Mouse (Mus musculus): Measurements from ENCODE around the gene Hcn4. TPM values are rescaled to one million over a fixed set of nuclear protein-coding genes. Genes with fewer than 3 reads are reported as not detected.

The Hcn4 gene
- polyA plus RNA-seq, 1 experiment, result 0.01 TPM

DNA sequence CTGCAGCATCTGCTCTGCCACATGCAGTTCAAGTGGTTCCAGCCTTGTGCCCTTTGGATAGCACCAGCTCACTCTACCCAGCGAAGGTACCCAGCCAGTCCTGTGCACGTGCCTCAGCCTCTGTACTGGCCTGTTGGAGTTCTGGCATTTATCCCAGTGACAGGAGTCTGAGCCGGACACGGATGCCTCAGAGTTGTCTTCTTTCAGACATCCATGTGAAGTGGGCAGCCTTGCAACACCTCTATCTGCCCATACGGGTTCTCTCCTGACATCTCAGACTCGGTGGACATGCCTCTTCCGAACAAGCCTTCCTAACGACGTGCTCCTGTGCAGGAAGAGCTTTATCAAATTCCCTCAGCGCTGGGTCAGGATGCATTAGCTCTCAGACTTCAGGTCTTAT lies 47.9 kb downstream of the Hcn4 start:
- no peak for DNase-seq (ENCODE audit: low read depth in 1 of 2, low spot score in 2 of 2)
- no peak overlapping the region for H3K27ac ChIP-seq (ENCODE audit: insufficient read depth, low read length)
- H3K4me1 ChIP-seq (ENCODE audit: control insufficient read depth, insufficient read depth, insufficient read length), result no peaks in the 10 kb centered on the region
- 81% methylated on average over 10 of the region's 10 CpGs for WGBS
- no peak overlapping the region for H3K4me3 ChIP-seq (ENCODE audit: extremely low read depth, insufficient read depth, insufficient read length)
- no peak for TF ChIP-seq POLR2A (IDR thresholded peaks at IDR 0.05; ENCODE audit: low read depth, low read length)
- TF ChIP-seq CTCF (IDR thresholded peaks at IDR 0.05; ENCODE audit: extremely low read depth, insufficient read depth, insufficient read length, insufficient replicate concordance), result no peak
- H3K36me3 ChIP-seq (ENCODE audit: control insufficient read depth, insufficient read depth, low read length), result no peaks in the 10 kb centered on the region
- H3K27me3 ChIP-seq (ENCODE audit: control insufficient read depth, insufficient read depth, low read length), result no peaks in the 10 kb centered on the region

DNA sequence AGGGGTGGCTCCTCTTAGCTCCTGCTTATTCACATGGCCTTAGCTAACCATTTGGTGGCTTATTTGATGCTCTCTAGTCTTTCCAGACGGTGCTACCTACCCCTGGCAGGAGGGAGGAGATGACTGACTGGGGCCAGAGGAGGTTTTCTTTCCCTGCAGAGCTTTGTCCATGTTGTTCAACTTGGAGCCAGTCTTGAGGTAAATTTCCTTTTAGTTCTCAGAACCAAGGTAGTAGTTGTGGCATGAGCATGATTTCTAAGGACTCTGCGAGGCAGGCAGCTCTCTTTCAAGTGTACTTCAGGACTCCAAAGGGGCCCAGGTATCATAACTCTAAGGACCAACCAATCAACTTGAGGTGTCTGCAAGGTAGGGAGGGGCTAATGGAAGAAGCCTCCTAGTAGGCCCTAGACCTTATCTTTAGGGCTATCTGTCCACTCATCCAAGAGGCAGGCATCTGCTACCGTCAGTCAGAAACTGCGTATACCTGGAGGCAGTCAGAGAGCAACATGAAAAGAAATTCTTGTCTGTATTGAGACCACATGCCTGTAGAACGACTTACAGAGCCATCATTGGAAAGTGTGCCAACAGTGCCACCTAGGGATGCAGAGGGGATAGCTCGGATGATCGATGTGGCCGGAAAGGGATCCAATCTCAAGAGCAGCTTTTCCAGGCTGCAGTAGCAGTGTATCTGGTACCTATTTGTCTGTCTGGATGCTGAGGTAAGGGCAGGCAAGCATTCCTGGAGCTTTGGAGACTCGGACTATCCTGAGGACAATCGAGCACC lies 50.5 kb downstream of the Hcn4 start:
- Histone ChIP-seq H3K36me3 (ENCODE audit: control insufficient read depth, insufficient read depth, low read length) (no peaks in the 10 kb centered on the region), H3K4me3 (ENCODE audit: extremely low read depth, insufficient read depth, insufficient read length) (no peak overlapping the region), H3K27me3 (ENCODE audit: control insufficient read depth, insufficient read depth, low read length) (no peaks in the 10 kb centered on the region), H3K4me1 (ENCODE audit: control insufficient read depth, insufficient read depth, insufficient read length) (no peaks in the 10 kb centered on the region), H3K27ac (ENCODE audit: insufficient read depth, low read length) (no peak overlapping the region)
- DNase-seq (ENCODE audit: low read depth in 1 of 2, low spot score in 2 of 2), result no peak
- TF ChIP-seq CTCF (IDR thresholded peaks at IDR 0.05; ENCODE audit: extremely low read depth, insufficient read depth, insufficient read length, insufficient replicate concordance) (peak; percentile 52; the same call in 1 of the 2 replicates), POLR2A (IDR thresholded peaks at IDR 0.05; ENCODE audit: low read depth, low read length) (no peak)
- 35% methylated on average over 10 of the region's 10 CpGs for WGBS

DNA sequence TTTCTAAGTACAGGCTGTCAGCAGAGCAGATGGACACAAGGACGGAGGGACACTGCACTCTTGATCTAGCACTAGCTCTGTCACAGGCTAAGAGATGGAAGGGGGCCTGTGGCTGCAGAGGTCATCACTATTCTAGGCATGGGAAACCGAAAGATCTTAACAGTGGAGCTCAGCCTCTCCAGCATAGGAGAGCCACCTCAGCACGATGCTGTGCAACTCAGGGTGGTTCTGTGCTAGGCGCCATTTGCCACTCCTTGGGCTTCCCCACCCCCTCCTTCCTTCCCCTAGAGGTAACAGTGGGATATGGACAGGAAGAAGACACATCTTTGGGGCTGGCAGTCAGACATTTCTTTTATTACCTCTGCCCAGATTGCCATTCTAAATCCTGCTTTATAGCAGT lies 51.1 kb downstream of the Hcn4 start:
- Histone ChIP-seq H3K4me3 (ENCODE audit: extremely low read depth, insufficient read depth, insufficient read length) (no peak overlapping the region), H3K27ac (ENCODE audit: insufficient read depth, low read length) (no peak overlapping the region), H3K36me3 (ENCODE audit: control insufficient read depth, insufficient read depth, low read length) (no peaks in the 10 kb centered on the region), H3K27me3 (ENCODE audit: control insufficient read depth, insufficient read depth, low read length) (no peaks in the 10 kb centered on the region), H3K4me1 (ENCODE audit: control insufficient read depth, insufficient read depth, insufficient read length) (no peaks in the 10 kb centered on the region)
- DNase-seq (ENCODE audit: low read depth in 1 of 2, low spot score in 2 of 2), result no peak
- TF ChIP-seq CTCF (IDR thresholded peaks at IDR 0.05; ENCODE audit: extremely low read depth, insufficient read depth, insufficient read length, insufficient replicate concordance) (no peak), POLR2A (IDR thresholded peaks at IDR 0.05; ENCODE audit: low read depth, low read length) (no peak)
- WGBS, result 84% methylated on average over 4 of the region's 4 CpGs

DNA sequence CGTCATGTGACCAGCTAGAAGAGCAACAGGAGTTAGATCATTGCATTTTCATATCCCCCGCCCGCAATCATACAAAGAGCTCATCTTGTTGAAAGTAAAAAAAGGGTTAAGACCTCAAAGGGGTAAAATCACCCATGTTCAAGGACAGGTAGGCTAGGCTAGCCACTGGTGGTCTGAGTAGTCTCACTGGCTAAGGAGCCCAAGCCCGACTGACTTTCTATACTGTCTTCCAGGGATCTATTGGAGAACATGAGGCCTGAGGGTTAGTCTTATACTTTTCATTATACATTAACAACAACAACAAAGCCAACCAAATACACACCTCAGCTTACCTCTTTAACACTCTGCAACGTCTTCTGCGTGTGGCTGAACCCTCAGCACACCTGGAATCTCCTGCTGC lies 52.2 kb downstream of the Hcn4 start:
- no peak for DNase-seq (ENCODE audit: low read depth in 1 of 2, low spot score in 2 of 2)
- TF ChIP-seq CTCF (IDR thresholded peaks at IDR 0.05; ENCODE audit: extremely low read depth, insufficient read depth, insufficient read length, insufficient replicate concordance) (no peak), POLR2A (IDR thresholded peaks at IDR 0.05; ENCODE audit: low read depth, low read length) (no peak)
- Histone ChIP-seq H3K27me3 (ENCODE audit: control insufficient read depth, insufficient read depth, low read length) (no peaks in the 10 kb centered on the region), H3K36me3 (ENCODE audit: control insufficient read depth, insufficient read depth, low read length) (no peaks in the 10 kb centered on the region), H3K4me3 (ENCODE audit: extremely low read depth, insufficient read depth, insufficient read length) (no peak overlapping the region), H3K4me1 (ENCODE audit: control insufficient read depth, insufficient read depth, insufficient read length) (no peaks in the 10 kb centered on the region), H3K27ac (ENCODE audit: insufficient read depth, low read length) (no peak overlapping the region)
- WGBS, result 90% methylated on average over 6 of the region's 6 CpGs

DNA sequence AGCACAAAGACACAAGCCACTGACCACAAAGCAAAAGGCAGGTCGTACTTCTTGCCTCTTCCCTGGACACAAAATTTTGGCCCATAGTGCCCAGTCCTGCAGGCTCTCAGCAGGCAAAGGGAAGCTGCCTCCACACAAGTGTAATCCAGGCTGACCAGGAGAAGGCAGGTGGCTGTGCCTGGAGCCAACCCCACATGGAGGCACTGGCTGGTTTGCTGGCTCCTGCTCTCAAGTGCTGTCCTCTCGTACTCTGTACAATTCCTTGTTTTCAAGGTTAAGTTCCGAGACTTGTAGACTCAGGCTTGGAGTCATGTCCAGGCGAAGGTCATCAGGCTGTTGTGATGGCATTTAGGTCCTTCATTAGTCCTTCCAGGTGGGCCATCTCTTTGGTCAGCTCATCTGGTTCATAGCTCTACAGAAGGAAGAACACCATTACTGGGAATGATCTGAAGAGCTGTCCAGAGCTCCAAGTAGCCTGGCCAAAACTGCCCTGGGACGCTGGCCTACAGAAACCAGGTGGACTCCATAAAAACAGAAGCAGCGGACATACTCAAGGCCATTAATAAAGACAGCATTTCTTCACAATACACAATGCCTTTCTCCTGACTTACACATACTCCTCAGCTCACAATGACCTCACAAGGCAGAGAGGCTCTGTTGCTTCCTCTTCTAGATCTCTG lies 53.9 kb downstream of the Hcn4 start:
- WGBS, result 81% methylated on average over 6 of the region's 6 CpGs
- H3K27me3 ChIP-seq (ENCODE audit: control insufficient read depth, insufficient read depth, low read length), result no peaks in the 10 kb centered on the region
- no peaks in the 10 kb centered on the region for H3K4me1 ChIP-seq (ENCODE audit: control insufficient read depth, insufficient read depth, insufficient read length)
- DNase-seq (ENCODE audit: low read depth in 1 of 2, low spot score in 2 of 2), result no peak
- no peaks in the 10 kb centered on the region for H3K36me3 ChIP-seq (ENCODE audit: control insufficient read depth, insufficient read depth, low read length)
- no peak overlapping the region for H3K27ac ChIP-seq (ENCODE audit: insufficient read depth, low read length)
- no peak for TF ChIP-seq POLR2A (IDR thresholded peaks at IDR 0.05; ENCODE audit: low read depth, low read length)
- no peak for TF ChIP-seq CTCF (IDR thresholded peaks at IDR 0.05; ENCODE audit: extremely low read depth, insufficient read depth, insufficient read length, insufficient replicate concordance)
- H3K4me3 ChIP-seq (ENCODE audit: extremely low read depth, insufficient read depth, insufficient read length), result no peak overlapping the region

DNA sequence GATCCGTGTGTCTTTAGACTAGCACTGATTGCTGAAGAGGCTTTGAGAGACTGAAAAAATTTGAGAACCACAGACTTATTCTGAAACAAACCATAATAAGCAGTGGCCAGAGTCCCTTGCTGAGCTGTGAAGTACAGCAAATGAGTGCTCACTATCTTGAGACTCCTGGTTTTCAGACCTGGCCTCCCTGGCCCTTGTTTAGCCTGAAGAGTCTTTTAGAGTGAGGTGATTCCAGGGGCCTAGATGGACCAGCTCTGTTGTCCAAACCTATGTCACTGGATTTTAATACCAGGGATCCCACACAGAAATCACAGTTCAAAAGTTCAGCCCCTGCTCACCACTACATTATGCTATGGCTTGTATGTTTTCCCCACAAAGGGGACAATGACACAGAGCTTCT lies 56.6 kb downstream of the Hcn4 start:
- Histone ChIP-seq H3K27me3 (ENCODE audit: control insufficient read depth, insufficient read depth, low read length) (no peaks in the 10 kb centered on the region), H3K4me3 (ENCODE audit: extremely low read depth, insufficient read depth, insufficient read length) (no peak overlapping the region), H3K36me3 (ENCODE audit: control insufficient read depth, insufficient read depth, low read length) (no peaks in the 10 kb centered on the region), H3K27ac (ENCODE audit: insufficient read depth, low read length) (no peak overlapping the region), H3K4me1 (ENCODE audit: control insufficient read depth, insufficient read depth, insufficient read length) (no peaks in the 10 kb centered on the region)
- no peak for DNase-seq (ENCODE audit: low read depth in 1 of 2, low spot score in 2 of 2)
- 88% methylated on average over 1 of the region's 1 CpGs for whole genome bisulfite sequencing
- no peak for TF ChIP-seq POLR2A (IDR thresholded peaks at IDR 0.05; ENCODE audit: low read depth, low read length)
- no peak for TF ChIP-seq CTCF (IDR thresholded peaks at IDR 0.05; ENCODE audit: extremely low read depth, insufficient read depth, insufficient read length, insufficient replicate concordance)

DNA sequence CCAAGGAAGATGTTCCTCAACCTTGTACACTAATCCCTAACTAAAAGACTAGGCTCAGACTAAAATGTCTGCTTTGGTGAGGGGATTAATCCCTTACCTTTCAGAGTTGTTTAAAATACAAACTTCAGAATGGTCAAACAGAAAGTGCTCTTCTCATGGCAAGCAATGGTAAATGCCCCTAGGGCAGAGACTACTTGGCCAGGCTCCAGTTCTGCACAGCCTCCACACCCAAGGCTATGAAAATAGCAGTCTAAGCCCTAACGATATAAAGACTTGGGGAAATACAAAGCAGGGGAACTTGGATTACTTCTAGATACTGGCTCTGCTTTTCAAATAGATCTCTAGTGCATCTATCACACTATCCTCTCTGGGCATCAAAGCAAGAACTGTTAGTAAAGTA lies 59.5 kb downstream of the Hcn4 start:
- no peak overlapping the region for H3K27ac ChIP-seq (ENCODE audit: insufficient read depth, low read length)
- DNase-seq (ENCODE audit: low read depth in 1 of 2, low spot score in 2 of 2), result no peak
- no peaks in the 10 kb centered on the region for H3K27me3 ChIP-seq (ENCODE audit: control insufficient read depth, insufficient read depth, low read length)
- H3K4me1 ChIP-seq (ENCODE audit: control insufficient read depth, insufficient read depth, insufficient read length), result no peaks in the 10 kb centered on the region
- H3K4me3 ChIP-seq (ENCODE audit: extremely low read depth, insufficient read depth, insufficient read length), result no peak overlapping the region
- H3K36me3 ChIP-seq (ENCODE audit: control insufficient read depth, insufficient read depth, low read length), result no peaks in the 10 kb centered on the region
- TF ChIP-seq POLR2A (IDR thresholded peaks at IDR 0.05; ENCODE audit: low read depth, low read length), result no peak
- TF ChIP-seq CTCF (IDR thresholded peaks at IDR 0.05; ENCODE audit: extremely low read depth, insufficient read depth, insufficient read length, insufficient replicate concordance), result no peak
- WGBS, result 50% methylated on average over 1 of the region's 1 CpGs

Data from spleen, adult 2 months (tissue).